Mouse (Mus musculus) thymus, postnatal 4 days (tissue): Measurements from ENCODE around the gene Dab2ip.
A peak's percentile ranks its signal among the peaks of the same experiment; 100 is the strongest.

Experiments
- DNase-seq: peaks from one replicate; pipeline ENCODE4 v3.0.0; 2021

Dab2ip gene

GRCm38 (mm10) chr2:35661454-35662000 lies 103.5 kb downstream of the Dab2ip start:
- DNase-seq, result peak; percentile 77

- DNase-seq, result peak; percentile 76
These were observed 104.0 kb downstream of the Dab2ip start for GRCm38 (mm10) chr2:35662001-35662491.

DNA sequence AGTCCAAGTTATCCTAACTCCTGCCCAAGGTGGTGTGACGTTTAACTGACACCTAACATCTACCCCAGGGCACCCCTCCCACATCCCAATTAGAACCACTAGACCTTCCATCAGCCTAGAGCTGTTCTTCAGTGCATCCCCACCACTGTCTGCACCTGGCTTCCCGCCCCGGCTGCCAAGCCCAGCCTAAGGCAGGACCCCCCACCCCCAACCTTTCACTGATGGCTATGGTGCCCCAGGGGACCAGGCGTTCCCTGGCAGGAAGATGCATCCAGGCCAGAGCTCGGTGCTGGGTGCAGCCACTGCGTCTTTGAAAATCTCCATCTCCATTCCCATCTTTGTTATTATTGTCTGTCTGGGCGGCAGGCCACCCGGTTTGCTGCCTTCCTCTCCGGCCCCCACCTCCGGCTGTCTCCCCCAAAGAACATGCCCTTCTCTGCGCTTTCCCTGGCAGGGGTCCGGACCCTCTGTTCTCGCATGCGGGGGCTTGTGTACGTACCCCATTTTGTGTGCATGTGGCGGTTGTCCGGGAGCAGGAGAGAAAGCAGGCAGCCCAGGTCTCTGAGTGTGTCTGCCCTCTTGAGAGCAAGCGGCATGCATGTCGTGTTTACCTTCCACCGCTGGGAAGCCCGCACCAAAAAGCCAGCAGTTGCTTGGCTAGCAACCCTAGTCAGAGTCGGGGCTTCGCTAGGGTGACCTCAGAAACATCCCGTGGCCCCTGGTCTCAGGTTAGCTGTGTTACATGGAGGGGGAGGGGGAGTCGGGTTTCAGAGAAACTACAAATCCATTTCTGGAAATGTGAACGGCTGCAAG lies 104.9 kb downstream of the Dab2ip start:
- DNase-seq, result peak; percentile 30

DNA sequence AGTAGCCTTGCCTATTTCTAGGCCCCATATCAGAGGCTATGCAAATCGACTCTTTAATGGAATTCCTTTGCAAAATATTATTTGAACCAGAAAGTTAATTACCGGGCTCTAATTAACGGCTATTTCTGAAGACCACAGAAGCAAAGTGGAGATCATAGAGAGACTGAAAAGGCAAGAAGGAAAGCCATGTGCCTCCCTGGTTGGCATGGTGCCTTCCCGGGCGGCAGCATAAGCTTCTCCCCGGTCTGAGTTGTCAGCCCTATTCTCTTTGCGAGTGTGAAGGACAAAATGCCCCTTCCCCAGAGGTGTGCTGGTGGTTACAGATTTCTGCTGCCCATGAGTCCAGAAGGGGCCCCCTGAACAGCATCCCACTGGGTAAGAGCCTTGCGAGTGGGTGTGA lies 109.7 kb downstream of the Dab2ip start:
- DNase-seq, result no peak

DNA sequence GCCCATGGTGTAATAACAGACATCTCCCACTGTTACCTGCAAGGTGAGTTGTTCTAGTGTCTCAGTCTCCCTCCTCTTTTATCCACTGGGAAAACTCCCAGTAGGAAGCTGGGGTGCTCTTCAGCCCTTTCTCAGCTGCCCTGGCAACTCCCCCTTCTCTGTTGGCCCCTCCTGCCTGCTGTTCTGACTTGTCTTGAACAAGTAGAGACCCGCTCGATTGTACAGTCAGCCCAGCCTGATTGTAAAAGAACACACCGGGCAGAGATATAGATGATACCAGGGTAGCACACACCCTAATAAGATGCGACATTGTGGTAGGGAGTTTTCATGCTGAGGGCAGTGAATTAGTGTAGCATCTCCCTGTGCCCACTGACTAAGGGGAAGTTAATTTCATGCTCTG lies 111.2 kb downstream of the Dab2ip start:
- no peak for DNase-seq

DNA sequence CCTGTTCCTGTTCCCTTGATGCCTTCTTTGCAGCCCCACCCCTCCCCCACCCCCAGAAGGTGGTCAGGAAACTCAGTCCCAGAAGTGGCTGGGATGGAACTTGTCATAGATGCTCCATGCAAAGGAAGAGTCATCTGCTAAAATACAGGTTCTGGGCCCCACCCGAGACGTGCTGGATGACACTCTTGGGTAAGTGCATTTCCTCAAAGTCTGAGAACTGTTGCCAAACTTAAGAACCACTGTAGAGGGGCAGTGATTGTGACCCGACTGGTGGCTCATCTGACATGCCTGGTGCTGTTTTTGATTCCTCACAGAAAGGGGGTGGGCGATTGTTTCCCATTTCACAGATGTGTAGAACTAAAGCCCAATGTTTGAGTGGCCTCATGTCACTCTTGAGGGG lies 111.7 kb downstream of the Dab2ip start:
- no peak for DNase-seq

DNA sequence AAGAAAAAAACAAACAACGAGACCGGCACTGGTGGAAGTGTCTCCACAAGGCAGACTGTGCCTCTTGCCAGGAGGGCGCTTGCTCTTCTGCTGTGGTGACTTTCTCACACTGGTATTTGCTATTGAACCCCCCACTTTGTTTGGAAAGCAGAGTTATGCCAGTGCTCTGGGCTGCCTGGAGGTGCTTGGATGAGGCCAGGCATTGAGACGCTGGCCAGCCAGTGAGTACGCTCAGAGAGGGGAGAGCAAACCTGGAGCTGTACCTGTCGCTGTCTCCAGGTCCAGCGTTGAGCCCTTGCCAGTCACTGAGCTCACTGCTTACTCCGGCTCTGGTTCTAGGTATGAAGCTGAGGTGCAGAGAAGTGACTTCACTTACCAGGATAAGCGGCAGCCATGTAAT lies 112.2 kb downstream of the Dab2ip start:
- no peak for DNase-seq

- no peak for DNase-seq
These were observed 114.2 kb downstream of the Dab2ip start for GRCm38 (mm10) chr2:35671980-35672910.

GRCm38 (mm10) chr2:35673181-35673580 lies 115.1 kb downstream of the Dab2ip start:
- DNase-seq, result no peak

GRCm38 (mm10) chr2:35673986-35674385 lies 115.9 kb downstream of the Dab2ip start:
- no peak for DNase-seq

GRCm38 (mm10) chr2:35674431-35674830 lies 116.4 kb downstream of the Dab2ip start:
- no peak for DNase-seq

GRCm38 (mm10) chr2:35676075-35676665 lies 118.1 kb downstream of the Dab2ip start:
- no peak for DNase-seq

GRCm38 (mm10) chr2:35677855-35678254 lies 119.8 kb downstream of the Dab2ip start:
- no peak for DNase-seq

- DNase-seq, result no peak
These were observed 120.4 kb downstream of the Dab2ip start for GRCm38 (mm10) chr2:35678440-35678839.

- DNase-seq, result peak; percentile 54
These were observed 122.0 kb downstream of the Dab2ip start for GRCm38 (mm10) chr2:35679812-35680672.

DNA sequence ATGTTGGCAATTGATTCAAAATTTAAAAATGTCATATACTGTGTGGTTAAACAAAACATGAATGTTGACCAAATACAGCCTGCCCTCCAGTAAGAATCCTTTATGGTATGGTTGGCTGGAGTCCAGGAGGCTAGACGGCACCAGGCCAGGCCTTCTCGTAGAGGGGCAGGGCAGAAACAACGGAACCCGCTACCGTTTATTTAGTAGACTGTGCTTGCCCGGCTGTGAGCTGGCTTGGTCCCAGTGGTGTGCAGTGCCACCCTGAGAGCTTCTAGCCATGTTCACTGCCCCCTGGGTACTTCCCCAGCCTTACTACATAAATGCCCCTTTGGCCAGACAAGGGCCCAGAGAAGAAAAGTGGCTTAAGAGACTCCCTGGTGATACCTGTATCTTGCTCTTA lies 122.8 kb downstream of the Dab2ip start:
- DNase-seq, result no peak

DNA sequence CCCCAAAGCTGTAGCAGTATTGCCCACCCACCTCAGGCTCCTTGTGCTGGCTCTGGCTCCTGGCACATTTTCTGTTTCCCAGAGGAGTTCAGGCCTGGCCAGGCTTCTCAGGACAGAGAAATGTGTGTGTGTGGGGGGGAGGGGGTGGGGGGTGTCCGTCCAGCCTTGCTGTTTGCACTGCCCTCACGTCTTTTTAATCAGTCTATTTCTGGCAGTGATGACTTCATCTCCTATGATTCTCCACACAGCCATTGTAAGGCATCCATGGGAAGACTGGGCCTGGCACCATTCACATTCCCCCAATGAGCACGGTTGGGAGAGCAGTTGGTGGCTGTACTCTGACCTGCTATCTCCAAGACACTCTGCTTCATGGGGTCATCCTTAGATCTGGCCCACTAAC lies 125.9 kb downstream of the Dab2ip start:
- no peak for DNase-seq

- no peak for DNase-seq
These were observed 126.8 kb downstream of the Dab2ip start for GRCm38 (mm10) chr2:35684735-35685312.

DNA sequence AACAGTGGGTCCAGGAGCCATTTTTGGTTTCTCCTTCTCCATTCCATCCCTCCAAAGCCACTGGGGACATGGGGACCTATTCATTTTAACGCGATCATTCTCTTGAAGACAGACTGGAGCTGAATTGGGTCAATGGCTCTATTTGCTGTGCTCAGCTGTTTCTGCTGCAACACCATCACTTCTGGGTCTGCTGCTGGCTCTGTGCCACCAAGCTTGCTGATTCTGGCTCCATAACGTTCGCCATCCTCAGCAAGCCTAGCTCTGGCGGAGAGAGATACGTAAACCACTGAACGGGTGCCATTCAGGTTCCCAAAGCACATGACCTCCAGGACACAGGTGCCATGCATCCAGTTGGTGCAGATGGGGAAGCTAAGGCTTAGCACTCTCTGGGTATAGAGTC lies 128.0 kb downstream of the Dab2ip start:
- DNase-seq, result no peak

GRCm38 (mm10) chr2:35687557-35688070 lies 129.5 kb downstream of the Dab2ip start:
- DNase-seq, result no peak

- DNase-seq, result no peak
These were observed 130.1 kb downstream of the Dab2ip start for GRCm38 (mm10) chr2:35688121-35688520.
